Mouse (Mus musculus): ENCODE results near the gene Apba3. TPM values are rescaled to one million over a fixed set of nuclear protein-coding genes. Genes with fewer than 3 reads are reported as not detected.

Apba3 gene
- polyA plus RNA-seq, 1 experiment from 2014 or later: 57.2 TPM

GRCm38 (mm10) chr10:81319741-81320549 lies 53.2 kb downstream of the Apba3 start:
- 0 out of 2 replicates have a peak, but pooled peaks cover 6% of the 10 kb centered on the region for H3K27me3 ChIP-seq (replicated peaks; ENCODE audit: low read depth, poor library complexity, severe bottlenecking)
- no peaks in the 10 kb centered on the region for H3K9me3 ChIP-seq
- H3K4me1 ChIP-seq: peaks cover 55% of the 10 kb centered on the region
- peak overlapping the region; percentile 95 for H3K27ac ChIP-seq (replicated peaks)
- 2% methylated on average over 38 of the region's 38 CpGs for WGBS
- H3K4me3 ChIP-seq: peak overlapping the region; percentile 87
- peak; percentile 98 for DNase-seq (ENCODE audit: low spot score)
- H3K36me3 ChIP-seq (replicated peaks): peaks cover 69% of the 10 kb centered on the region

- DNase-seq (ENCODE audit: low spot score): peak; percentile 100
- Histone ChIP-seq H3K36me3 (replicated peaks) (peaks cover 69% of the 10 kb centered on the region), H3K4me3 (peak within 1 kb of the TSS; percentile 87), H3K9me3 (no peaks in the 10 kb centered on the region), H3K27me3 (replicated peaks; ENCODE audit: low read depth, poor library complexity, severe bottlenecking) (0 out of 2 replicates have a peak, but pooled peaks cover 6% of the 10 kb centered on the region), H3K4me1 (peaks cover 53% of the 10 kb centered on the region), H3K27ac (replicated peaks) (peak within 1 kb of the TSS; percentile 95)
- WGBS: under 1% methylated on average over 68 of the region's 68 CpGs
Observed at GRCm38 (mm10) chr10:81320550-81321347, 54.0 kb downstream of the Apba3 start, which contains the start of gene Cactin. Gene Cactin (plus strand): TSS chr10:81321103.

GRCm38 (mm10) chr10:81321436-81321835 lies 54.7 kb downstream of the Apba3 start:
- peaks cover 47% of the 10 kb centered on the region for H3K4me1 ChIP-seq

GRCm38 (mm10) chr10:81322444-81322843 lies 55.7 kb downstream of the Apba3 start:
- 95% methylated on average over 27 of the region's 27 CpGs for WGBS
- H3K27ac ChIP-seq (replicated peaks): no peak overlapping the region
- H3K9me3 ChIP-seq: no peaks in the 10 kb centered on the region
- peaks cover 69% of the 10 kb centered on the region for H3K36me3 ChIP-seq (replicated peaks)
- H3K27me3 ChIP-seq (replicated peaks; ENCODE audit: low read depth, poor library complexity, severe bottlenecking): no peaks in the 10 kb centered on the region
- peaks cover 44% of the 10 kb centered on the region for H3K4me1 ChIP-seq
- H3K4me3 ChIP-seq: peak overlapping the region; percentile 87
- no peak for DNase-seq (ENCODE audit: low spot score)

More at GRCm38 (mm10) chr10:81321436-81321835, 54.7 kb downstream of the Apba3 start:
- Histone ChIP-seq H3K27me3 (replicated peaks; ENCODE audit: low read depth, poor library complexity, severe bottlenecking) (no peaks in the 10 kb centered on the region), H3K4me3 (peak overlapping the region; percentile 87), H3K27ac (replicated peaks) (peak overlapping the region; percentile 95), H3K36me3 (replicated peaks) (peaks cover 69% of the 10 kb centered on the region), H3K9me3 (no peaks in the 10 kb centered on the region)
- no peak for DNase-seq (ENCODE audit: low spot score)
- WGBS: 3% methylated on average over 20 of the region's 20 CpGs

Small RNA genes within 50 kb of the gene (microRNA-seq; reads per million reads assigned to microRNA genes)
- 11.9 reads per million, percentile 22 among the genes with 10 or more reads in this experiment for gene Mir3057

Other genes starting within 250 kb of the Apba3 start
- gene Diras1, start 241.3 kb upstream of the Apba3 start, polyA plus RNA-seq (2016; fragmentation: Nextera tagmentation; extraction: Ambion mirVana): 1.4 and 1.9 TPM in 2 replicates
- gene Slc39a3, start 229.5 kb upstream of the Apba3 start, polyA plus RNA-seq (2016; fragmentation: Nextera tagmentation; extraction: Ambion mirVana): 14.0 and 16.9 TPM in 2 replicates
- 289 and 290 TPM in 2 replicates for gene Sgta, start 206.8 kb upstream of the Apba3 start, polyA plus RNA-seq (2016; fragmentation: Nextera tagmentation; extraction: Ambion mirVana)
- gene Thop1, start 196.9 kb upstream of the Apba3 start, polyA plus RNA-seq (2016; fragmentation: Nextera tagmentation; extraction: Ambion mirVana): 102 and 109 TPM in 2 replicates
- gene Creb3l3, start 168.1 kb upstream of the Apba3 start, polyA plus RNA-seq (2016; fragmentation: Nextera tagmentation; extraction: Ambion mirVana): 0.60 TPM in 1 of 2 replicates, not detected in the other
- 222 and 225 TPM in 2 replicates for gene Map2k2, start 161.0 kb upstream of the Apba3 start, polyA plus RNA-seq (2016; fragmentation: Nextera tagmentation; extraction: Ambion mirVana)
- 10.4 and 11.7 TPM in 2 replicates for gene Zbtb7a, start 131.7 kb upstream of the Apba3 start, polyA plus RNA-seq (2016; fragmentation: Nextera tagmentation; extraction: Ambion mirVana)
- gene Pias4, start 99.0 kb upstream of the Apba3 start, polyA plus RNA-seq (2016; fragmentation: Nextera tagmentation; extraction: Ambion mirVana): 62.2 and 66.3 TPM in 2 replicates
- gene Eef2, start 90.3 kb upstream of the Apba3 start, polyA plus RNA-seq (2016; fragmentation: Nextera tagmentation; extraction: Ambion mirVana): 564 and 572 TPM in 2 replicates
- gene Dapk3, start 84.0 kb upstream of the Apba3 start, polyA plus RNA-seq (2016; fragmentation: Nextera tagmentation; extraction: Ambion mirVana): 51.5 and 53.2 TPM in 2 replicates
- gene 4930442H23Rik, start 83.1 kb upstream of the Apba3 start, polyA plus RNA-seq (2016; fragmentation: Nextera tagmentation; extraction: Ambion mirVana): not detected in 2 replicates
- gene Nmrk2, start 64.9 kb upstream of the Apba3 start, polyA plus RNA-seq (2016; fragmentation: Nextera tagmentation; extraction: Ambion mirVana): not detected in 2 replicates
- gene Atcay, start 36.1 kb upstream of the Apba3 start, polyA plus RNA-seq (2016; fragmentation: Nextera tagmentation; extraction: Ambion mirVana): 2.5 and 3.6 TPM in 2 replicates
- gene Zfr2, start 33.8 kb upstream of the Apba3 start, polyA plus RNA-seq (2016; fragmentation: Nextera tagmentation; extraction: Ambion mirVana): 3.5 and 4.6 TPM in 2 replicates
- 3.6 and 3.7 TPM in 2 replicates for gene Matk, start 14.0 kb upstream of the Apba3 start, polyA plus RNA-seq (2016; fragmentation: Nextera tagmentation; extraction: Ambion mirVana)
- gene Mrpl54, start within 50 bp of the Apba3 start, polyA plus RNA-seq (2016; fragmentation: Nextera tagmentation; extraction: Ambion mirVana): 223 and 237 TPM in 2 replicates
- 8.9 and 9.0 TPM in 2 replicates for gene Tjp3, start 24.6 kb downstream of the Apba3 start, polyA plus RNA-seq (2016; fragmentation: Nextera tagmentation; extraction: Ambion mirVana)
- 72.2 and 72.4 TPM in 2 replicates for gene Pip5k1c, start 26.0 kb downstream of the Apba3 start, polyA plus RNA-seq (2016; fragmentation: Nextera tagmentation; extraction: Ambion mirVana)
- 52.3 and 54.3 TPM in 2 replicates for gene Cactin, start 54.1 kb downstream of the Apba3 start, polyA plus RNA-seq (2016; fragmentation: Nextera tagmentation; extraction: Ambion mirVana)
- 3.1 and 3.6 TPM in 2 replicates for gene Tbxa2r, start 61.8 kb downstream of the Apba3 start, polyA plus RNA-seq (2016; fragmentation: Nextera tagmentation; extraction: Ambion mirVana)
- gene Gipc3, start 76.3 kb downstream of the Apba3 start, polyA plus RNA-seq (2016; fragmentation: Nextera tagmentation; extraction: Ambion mirVana): not detected in 2 replicates
- gene Hmg20b, start 83.5 kb downstream of the Apba3 start, polyA plus RNA-seq (2016; fragmentation: Nextera tagmentation; extraction: Ambion mirVana): 114 and 122 TPM in 2 replicates
- 7.8 and 8.3 TPM in 2 replicates for gene Mfsd12, start 90.5 kb downstream of the Apba3 start, polyA plus RNA-seq (2016; fragmentation: Nextera tagmentation; extraction: Ambion mirVana)
- gene 4930404N11Rik, start 98.9 kb downstream of the Apba3 start, polyA plus RNA-seq (2016; fragmentation: Nextera tagmentation; extraction: Ambion mirVana): 0.47 and 0.76 TPM in 2 replicates
- 134 and 142 TPM in 2 replicates for gene Fzr1, start 111.6 kb downstream of the Apba3 start, polyA plus RNA-seq (2016; fragmentation: Nextera tagmentation; extraction: Ambion mirVana)
- 105 and 109 TPM in 2 replicates for gene Dohh, start 117.5 kb downstream of the Apba3 start, polyA plus RNA-seq (2016; fragmentation: Nextera tagmentation; extraction: Ambion mirVana)
- 2.7 TPM in 2 replicates for gene Gm48551, start 117.5 kb downstream of the Apba3 start, polyA plus RNA-seq (2016; fragmentation: Nextera tagmentation; extraction: Ambion mirVana)
- 1.8 and 3.1 TPM in 2 replicates for gene Gm48552, start 122.0 kb downstream of the Apba3 start, polyA plus RNA-seq (2016; fragmentation: Nextera tagmentation; extraction: Ambion mirVana)
- 2.0 and 2.8 TPM in 2 replicates for gene Smim24, start 126.1 kb downstream of the Apba3 start, polyA plus RNA-seq (2016; fragmentation: Nextera tagmentation; extraction: Ambion mirVana)
- 12.5 and 20.2 TPM in 2 replicates for gene Nfic, start 188.7 kb downstream of the Apba3 start, polyA plus RNA-seq (2016; fragmentation: Nextera tagmentation; extraction: Ambion mirVana)
- gene Celf5, start 215.7 kb downstream of the Apba3 start, polyA plus RNA-seq (2016; fragmentation: Nextera tagmentation; extraction: Ambion mirVana): 1.2 and 2.3 TPM in 2 replicates
- gene Ncln, start 229.4 kb downstream of the Apba3 start, polyA plus RNA-seq (2016; fragmentation: Nextera tagmentation; extraction: Ambion mirVana): 85.2 and 94.3 TPM in 2 replicates
- 0.28 and 0.51 TPM in 2 replicates for gene S1pr4, start 233.2 kb downstream of the Apba3 start, polyA plus RNA-seq (2016; fragmentation: Nextera tagmentation; extraction: Ambion mirVana)

All from embryonic facial prominence, embryonic 10.5 days (tissue).